Mouse (Mus musculus) testis, adult 2 months (tissue): ENCODE results near the gene Them5. TPM values are rescaled to one million over a fixed set of nuclear protein-coding genes. Genes with fewer than 3 reads are reported as not detected.

Experiments
- H3K27ac ChIP-seq: fragments of 200-500 bp; 2 replicates; pipeline ENCODE4 v1.5.1; 2012; ENCODE audit warnings: low read depth, low read length; ENCODE audit not compliant: control insufficient read depth, insufficient read depth
- H3K27me3 ChIP-seq: fragments of 200-500 bp; 2 replicates; pipeline ENCODE4 v1.6.1; 2012; ENCODE audit warnings: mild to moderate bottlenecking, low read length, moderate library complexity; ENCODE audit not compliant: control insufficient read depth, insufficient read depth
- H3K36me3 ChIP-seq: fragments of 200-500 bp; 2 replicates; pipeline ENCODE4 v1.6.1; 2012; ENCODE audit warnings: mild to moderate bottlenecking, low read length; ENCODE audit not compliant: control insufficient read depth, insufficient read depth
- H3K4me1 ChIP-seq: fragments of 200-500 bp; 2 replicates; pipeline ENCODE4 v1.6.1; 2012; ENCODE audit warnings: low read length; ENCODE audit not compliant: control insufficient read depth, insufficient read depth
- H3K4me3 ChIP-seq: fragments of 200-500 bp; 2 replicates; pipeline ENCODE4 v1.5.1; 2012; ENCODE audit warnings: low read depth, mild to moderate bottlenecking, low read length, moderate library complexity, mixed read lengths; ENCODE audit not compliant: control insufficient read depth
- CTCF ChIP-seq: fragments of 200-500 bp; IDR thresholded peaks from 2 replicates; pipeline ENCODE4 v1.5.1; 2012; ENCODE audit warnings: low read depth, mild to moderate bottlenecking, inconsistent platforms, low read length, moderate library complexity; ENCODE audit not compliant: control insufficient read depth, insufficient read depth, insufficient replicate concordance
- POLR2A ChIP-seq: fragments of 200-500 bp; IDR thresholded peaks from 2 replicates; pipeline ENCODE4 v1.6.1; 2012; ENCODE audit warnings: low read depth, mild to moderate bottlenecking, inconsistent platforms, low read length, moderate library complexity; ENCODE audit not compliant: control insufficient read depth
- polyA plus RNA-seq: library from polyadenylated mRNA; depleted of rRNA; stranded (reverse); fragments of >200 nt; gene quantifications from 2 replicates; pipeline ENCODE4 v1.2.3, GENCODE M21; 2012

Gene Them5
- polyA plus RNA-seq, 1 experiment = 0.11 TPM

- Histone ChIP-seq H3K27ac (no peak overlapping the region), H3K4me1 (peaks cover 14% of the 10 kb centered on the region), H3K36me3 (no peaks in the 10 kb centered on the region), H3K27me3 (no peaks in the 10 kb centered on the region), H3K4me3 (no peak overlapping the region; the same call in 1 of the 2 replicates)
- TF ChIP-seq POLR2A (no peak), CTCF (no peak)
Measured at GRCm38 (mm10) chr3:94377028-94377923, 35.4 kb downstream of the Them5 start.

GRCm38 (mm10) chr3:94379831-94380510, 38.1 kb downstream of the Them5 start:
- Histone ChIP-seq H3K4me3 (no peak overlapping the region), H3K27ac (no peak overlapping the region), H3K27me3 (no peaks in the 10 kb centered on the region), H3K36me3 (no peaks in the 10 kb centered on the region), H3K4me1 (peaks cover 6% of the 10 kb centered on the region)
- TF ChIP-seq CTCF (no peak), POLR2A (no peak)

GRCm38 (mm10) chr3:94382308-94382707, 40.4 kb downstream of the Them5 start:
- peaks cover under 1% of the 10 kb centered on the region; the same call in 1 of the 2 replicates for H3K4me1 ChIP-seq
- no peaks in the 10 kb centered on the region for H3K36me3 ChIP-seq
- H3K4me3 ChIP-seq = no peak overlapping the region
- no peak for TF ChIP-seq CTCF
- TF ChIP-seq POLR2A = no peak
- H3K27ac ChIP-seq = no peak overlapping the region
- no peaks in the 10 kb centered on the region for H3K27me3 ChIP-seq

- H3K4me1 ChIP-seq = no peaks in the 10 kb centered on the region
- H3K27me3 ChIP-seq = no peaks in the 10 kb centered on the region
- no peak overlapping the region for H3K27ac ChIP-seq
- TF ChIP-seq POLR2A (no peak), CTCF (no peak)
- H3K4me3 ChIP-seq = no peak overlapping the region
- no peaks in the 10 kb centered on the region for H3K36me3 ChIP-seq
Measured at GRCm38 (mm10) chr3:94383476-94383875, 41.6 kb downstream of the Them5 start.

- H3K27ac ChIP-seq = no peak overlapping the region
- TF ChIP-seq POLR2A = no peak
- no peak for TF ChIP-seq CTCF
- no peaks in the 10 kb centered on the region for H3K27me3 ChIP-seq
- H3K4me3 ChIP-seq = no peak overlapping the region
- H3K36me3 ChIP-seq = no peaks in the 10 kb centered on the region
- H3K4me1 ChIP-seq = no peaks in the 10 kb centered on the region
Measured at GRCm38 (mm10) chr3:94386671-94387070, 44.8 kb downstream of the Them5 start.

GRCm38 (mm10) chr3:94387391-94387790, 45.5 kb downstream of the Them5 start:
- no peak overlapping the region for H3K27ac ChIP-seq
- no peaks in the 10 kb centered on the region for H3K27me3 ChIP-seq
- H3K4me1 ChIP-seq = no peaks in the 10 kb centered on the region
- no peak overlapping the region for H3K4me3 ChIP-seq
- no peak for TF ChIP-seq POLR2A
- no peak for TF ChIP-seq CTCF
- H3K36me3 ChIP-seq = no peaks in the 10 kb centered on the region

- TF ChIP-seq POLR2A (no peak), CTCF (no peak)
- no peaks in the 10 kb centered on the region for H3K36me3 ChIP-seq
- no peaks in the 10 kb centered on the region for H3K27me3 ChIP-seq
- H3K27ac ChIP-seq = no peak overlapping the region
- no peaks in the 10 kb centered on the region for H3K4me1 ChIP-seq
- no peak overlapping the region for H3K4me3 ChIP-seq
Measured at GRCm38 (mm10) chr3:94388047-94388446, 46.1 kb downstream of the Them5 start.
